Mouse (Mus musculus) bone marrow macrophage, adult 2 months (primary cell): ENCODE measurements around the gene Borcs6.

ENCODE experiments used
- CTCF ChIP-seq: IDR thresholded peaks from 2 replicates; pipeline ENCODE4 v1.5.1; 2012; ENCODE audit warnings: low read depth, mild to moderate bottlenecking, low read length, moderate library complexity
- POLR2A ChIP-seq: IDR thresholded peaks from 2 replicates; pipeline ENCODE4 v1.6.1; 2012; ENCODE audit warnings: mild to moderate bottlenecking, low read depth, low read length, borderline replicate concordance

GRCm38 (mm10) chr11:69026562-69026961, 33.0 kb upstream of the Borcs6 start:
- no peak for TF ChIP-seq POLR2A
- no peak for TF ChIP-seq CTCF
